Mouse (Mus musculus): ENCODE data around the gene Sfxn2. TPM values are rescaled to one million over a fixed set of nuclear protein-coding genes. Genes with fewer than 3 reads are reported as not detected.

Sfxn2 gene
- total RNA-seq, 2 experiments from 2014 or later: 8.5 to 9.9 TPM

DNA sequence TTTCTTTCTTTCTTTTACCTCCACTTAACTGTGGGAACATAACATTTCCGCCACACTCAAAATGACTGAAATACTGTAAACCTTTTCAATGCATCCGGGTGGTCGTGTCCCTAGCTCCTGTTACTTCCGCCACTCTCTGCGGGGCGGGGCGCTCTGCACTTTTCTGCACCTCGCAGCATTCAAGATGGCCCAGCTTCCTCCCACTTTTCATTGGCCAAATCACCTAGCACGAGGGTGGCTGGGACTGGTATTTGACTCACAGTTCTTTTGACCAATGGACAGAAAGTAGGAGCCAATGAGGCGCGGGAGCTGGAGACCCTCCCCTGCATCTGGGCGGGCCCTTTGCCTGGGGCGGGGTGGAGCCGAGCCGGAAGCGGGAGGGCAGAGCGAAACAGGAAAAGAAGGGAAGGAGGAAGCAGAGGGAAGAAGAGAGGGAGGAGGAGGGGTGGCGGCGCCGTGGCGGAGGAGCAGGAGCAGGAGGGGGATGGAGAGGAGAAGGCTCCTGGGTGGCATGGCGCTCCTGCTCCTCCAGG lies 25.6 kb downstream of the Sfxn2 start, which contains the start of gene Wbp1l:
Wbp1l (plus strand) TSS at position 365 of the 533 bp plus-strand sequence.
- DNase-seq (ENCODE audit: low spot score in 2 of 2): peak; percentile 95 to 97

DNA sequence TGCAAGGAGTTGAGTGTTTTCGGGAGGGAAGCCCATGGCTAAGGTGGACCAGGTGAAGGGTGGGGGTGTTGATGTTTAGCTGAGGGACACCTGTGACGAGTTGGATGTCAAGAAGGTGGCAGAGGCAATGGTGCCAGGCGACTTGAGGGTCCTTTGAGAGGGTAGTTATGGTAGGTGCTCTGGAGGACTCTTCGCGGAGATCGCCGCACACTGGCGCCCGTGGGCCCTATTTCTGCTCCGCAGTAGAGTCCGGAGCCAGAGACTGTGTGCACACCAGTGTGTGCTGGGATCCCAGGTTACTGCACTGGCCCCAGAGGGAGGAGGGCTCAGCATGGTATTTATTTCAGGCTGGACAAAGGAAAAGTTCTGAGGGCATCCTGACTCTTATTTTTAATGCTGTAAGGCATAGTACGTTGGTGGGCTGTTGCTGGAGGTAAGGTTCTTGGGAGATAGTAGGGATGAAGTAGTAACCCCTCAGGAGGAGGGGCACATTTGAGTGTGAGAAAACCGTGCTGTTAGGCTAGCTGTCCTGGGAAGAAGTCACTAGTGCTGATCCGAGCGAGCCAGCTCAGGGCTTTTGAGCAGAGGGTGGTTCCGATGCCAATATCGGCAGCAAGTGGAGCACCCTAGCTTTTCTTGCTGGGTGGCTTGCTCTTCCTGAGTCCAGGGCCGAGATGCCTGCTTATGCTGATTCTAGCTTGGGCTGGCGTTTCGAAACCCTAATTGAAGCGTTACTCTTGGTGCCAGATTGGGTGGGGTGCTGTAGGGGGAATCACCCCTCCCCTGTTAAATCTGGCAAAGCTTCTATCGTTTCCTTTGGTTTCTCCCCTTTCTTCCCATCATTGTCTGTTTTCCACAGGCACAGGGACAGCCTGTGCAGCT lies 26.5 kb downstream of the Sfxn2 start:
- DNase-seq (ENCODE audit: low spot score in 2 of 2): peak in 1 of 2 experiments; percentile 28

DNA sequence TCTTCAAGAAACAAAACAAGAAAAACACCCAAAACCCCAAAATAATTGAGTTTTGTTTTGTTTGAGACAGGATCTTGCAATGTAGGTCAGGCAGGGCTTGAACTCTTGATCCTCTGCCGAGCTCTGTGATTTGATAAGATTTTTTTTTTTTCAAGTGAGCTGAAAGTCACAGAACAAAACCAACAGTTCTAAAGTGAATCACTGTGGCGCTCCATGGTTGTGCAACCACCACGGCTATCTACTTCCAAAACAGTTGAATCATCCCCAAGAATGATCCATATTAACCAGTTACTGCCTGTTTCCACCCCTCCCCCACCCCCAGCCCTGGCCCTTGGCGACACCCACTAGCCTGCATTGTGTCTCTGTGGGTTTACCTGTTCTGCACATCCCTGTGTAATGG lies 27.2 kb downstream of the Sfxn2 start:
- no peak for DNase-seq (ENCODE audit: low spot score in 2 of 2)

DNA sequence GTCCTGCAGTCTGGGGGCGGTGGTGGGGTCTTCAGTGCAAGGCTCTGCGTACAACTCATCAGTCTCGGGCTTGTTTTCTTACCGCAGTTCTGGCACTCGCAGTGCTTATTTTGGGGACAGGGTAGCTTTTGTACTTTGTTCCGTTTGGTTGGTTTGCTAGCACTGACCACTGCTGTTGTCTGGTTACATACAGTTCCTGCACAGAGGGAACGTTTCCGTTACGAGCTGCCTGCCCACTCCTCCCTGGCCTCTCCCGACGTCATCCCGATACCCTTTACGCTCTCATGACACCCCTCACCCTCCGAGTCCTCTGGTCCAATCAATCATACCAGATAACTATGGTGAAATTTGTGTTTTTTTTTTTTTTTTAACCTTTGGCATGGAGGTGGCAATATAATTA lies 28.3 kb downstream of the Sfxn2 start:
- DNase-seq (ENCODE audit: low spot score in 2 of 2): no peak

DNA sequence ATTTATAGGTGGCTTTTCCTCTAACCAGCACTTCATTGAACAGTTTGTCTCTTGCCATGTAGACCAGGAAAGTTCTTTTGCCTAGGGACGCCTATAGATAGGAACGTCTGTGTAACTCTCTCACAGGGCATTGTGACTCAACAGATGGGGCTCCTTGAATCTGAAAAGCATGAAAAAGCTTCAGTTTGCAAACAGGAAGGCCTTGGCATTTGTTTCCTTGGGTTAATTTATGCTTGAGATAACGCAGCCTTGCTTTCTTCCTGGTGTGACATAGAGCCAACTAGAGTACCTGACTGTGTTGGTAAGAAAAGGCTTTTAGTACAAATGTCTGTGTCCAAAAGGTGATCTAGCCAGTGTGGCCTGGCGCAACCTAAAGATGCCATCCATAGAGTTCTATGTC lies 29.2 kb downstream of the Sfxn2 start:
- no peak for DNase-seq (ENCODE audit: low spot score in 2 of 2)

DNA sequence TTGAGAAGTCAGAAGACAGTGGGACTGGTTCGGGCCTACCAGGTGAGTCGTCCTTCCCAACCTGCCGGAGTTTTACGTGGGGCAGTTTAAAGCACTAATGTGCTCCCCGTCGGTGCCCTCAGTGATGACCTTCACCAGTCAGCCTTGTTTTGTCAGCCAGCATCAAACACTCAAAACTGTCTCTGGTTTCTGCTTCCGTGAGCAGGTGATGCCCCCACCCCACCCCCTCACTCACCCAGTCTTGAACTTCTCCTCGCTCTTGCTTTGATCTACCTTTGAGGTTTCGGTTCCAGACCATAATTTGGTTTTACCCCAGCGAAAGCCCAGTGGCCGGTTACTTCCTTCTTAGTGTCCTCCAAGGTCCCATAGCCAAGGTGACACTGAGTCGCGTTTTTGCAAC lies 33.6 kb downstream of the Sfxn2 start:
- DNase-seq (ENCODE audit: low spot score in 2 of 2): no peak

DNA sequence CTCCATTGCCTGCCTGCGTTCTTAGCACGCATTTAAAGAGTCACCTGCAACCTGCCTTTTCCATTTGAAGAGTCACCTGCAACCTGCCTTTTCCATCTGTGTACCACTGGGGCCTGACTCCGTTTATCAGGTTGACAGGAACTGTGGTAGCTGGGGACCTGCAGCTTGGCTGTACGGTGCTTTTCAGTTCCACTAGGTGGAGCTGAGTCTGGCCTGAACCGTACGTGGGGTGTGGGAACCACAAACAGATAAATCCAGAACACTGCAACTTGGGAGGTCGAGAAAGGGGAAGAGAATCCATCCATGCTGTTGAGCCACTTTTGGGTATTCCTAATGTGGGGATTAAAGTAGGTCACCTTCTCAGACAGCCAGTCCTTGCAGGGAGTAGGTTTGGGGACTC lies 34.3 kb downstream of the Sfxn2 start:
- DNase-seq (ENCODE audit: low spot score in 2 of 2): peak in 1 of 2 experiments; percentile 34

DNA sequence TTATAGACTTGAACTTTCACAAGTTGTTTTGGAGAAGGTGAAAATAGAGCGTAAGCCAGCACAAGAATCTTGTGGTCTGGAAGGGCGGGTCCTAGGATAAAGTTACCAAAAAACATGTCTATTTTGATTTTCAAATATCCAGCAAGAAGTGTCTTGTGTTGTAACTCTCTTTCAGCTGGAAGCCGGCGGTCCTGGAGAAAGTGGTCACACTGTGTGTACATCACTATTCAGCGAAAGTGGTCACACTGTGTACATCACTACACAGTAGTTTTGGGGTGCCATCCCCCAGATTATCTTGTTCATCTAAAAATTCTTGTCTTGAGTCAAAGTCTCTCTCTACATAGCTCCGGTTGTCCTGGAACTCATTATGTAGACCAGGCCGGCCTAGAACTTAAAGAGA lies 35.0 kb downstream of the Sfxn2 start:
- no peak for DNase-seq (ENCODE audit: low spot score in 2 of 2)

DNA sequence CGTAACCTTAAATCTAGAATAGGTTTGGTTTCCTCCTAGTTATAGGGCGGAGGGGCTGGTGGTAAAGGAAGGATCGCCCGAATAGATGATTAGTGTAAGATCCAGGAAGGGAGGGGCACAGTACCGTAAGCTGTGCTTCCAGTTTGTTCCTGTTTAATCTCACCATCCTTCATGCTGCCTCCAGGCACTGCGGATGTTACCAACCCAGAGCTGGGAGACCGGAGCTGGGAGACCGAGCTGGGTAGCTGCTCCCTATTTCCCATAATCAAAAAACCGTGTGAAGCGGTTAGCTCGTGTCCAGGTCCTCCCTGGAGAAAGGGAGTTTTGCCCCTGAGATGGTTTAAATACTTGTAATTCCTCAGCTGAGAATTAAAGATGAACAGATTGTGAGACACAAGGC lies 43.2 kb downstream of the Sfxn2 start:
- no peak for DNase-seq (ENCODE audit: low spot score in 2 of 2)

DNA sequence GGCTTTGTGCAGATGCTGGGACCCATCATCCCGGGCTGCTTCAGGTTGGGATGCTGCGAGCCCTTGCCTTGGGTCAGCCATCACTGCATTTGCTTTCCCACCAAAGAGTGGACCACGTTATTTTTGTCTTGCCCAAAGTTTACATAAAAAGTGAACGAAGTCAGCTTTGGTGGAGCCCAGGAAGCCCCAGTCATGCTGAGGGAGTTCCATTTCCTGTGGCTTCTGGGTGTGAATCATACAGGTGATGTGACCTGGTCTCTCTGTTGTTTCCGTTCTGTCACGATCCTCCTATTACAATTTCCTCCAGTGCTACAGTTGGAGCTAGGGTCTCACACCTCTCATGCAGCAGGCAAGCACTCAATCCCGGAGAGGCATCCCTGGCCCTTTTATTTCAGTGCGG lies 44.2 kb downstream of the Sfxn2 start:
- DNase-seq (ENCODE audit: low spot score in 2 of 2): no peak

DNA sequence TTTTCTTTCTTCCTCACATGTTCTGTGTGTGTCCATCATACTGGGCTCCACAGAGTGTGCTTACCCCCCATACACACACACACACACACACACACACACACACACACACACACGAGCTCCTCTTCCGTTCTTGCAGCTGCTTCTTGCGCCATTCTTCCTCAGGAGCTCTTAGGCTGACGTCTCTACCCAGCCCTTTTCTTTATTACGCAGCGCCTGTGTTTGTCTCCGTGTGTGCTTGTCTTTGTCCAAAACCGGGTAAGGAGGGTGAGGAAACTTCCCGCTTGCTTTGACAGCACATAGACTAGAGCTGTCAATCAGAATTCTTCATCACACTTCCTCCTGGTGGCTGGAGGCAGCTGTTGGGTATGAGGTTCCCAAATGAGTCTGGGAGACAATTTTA lies 45.2 kb downstream of the Sfxn2 start:
- DNase-seq (ENCODE audit: low spot score in 2 of 2): no peak

DNA sequence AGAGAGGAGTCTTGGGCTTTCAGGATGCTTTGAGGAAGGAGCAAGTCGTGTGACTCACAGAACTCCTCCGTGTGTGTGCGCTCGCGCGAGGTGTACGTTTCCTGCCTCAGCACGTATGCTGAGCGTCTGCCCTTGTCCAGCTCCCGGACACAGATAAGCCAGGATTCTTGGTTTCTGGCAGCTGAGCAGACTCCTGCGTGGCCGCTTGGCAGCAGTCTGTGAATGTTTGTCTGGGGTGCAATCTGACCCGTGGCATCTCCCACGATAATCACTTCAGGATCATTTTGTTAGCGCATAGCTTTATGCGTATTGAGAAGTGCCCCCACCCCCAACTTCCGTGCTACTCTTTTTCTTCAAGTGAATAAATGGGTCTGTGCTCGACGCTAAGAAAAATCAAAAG lies 45.8 kb downstream of the Sfxn2 start:
- no peak for DNase-seq (ENCODE audit: low spot score in 2 of 2)

DNA sequence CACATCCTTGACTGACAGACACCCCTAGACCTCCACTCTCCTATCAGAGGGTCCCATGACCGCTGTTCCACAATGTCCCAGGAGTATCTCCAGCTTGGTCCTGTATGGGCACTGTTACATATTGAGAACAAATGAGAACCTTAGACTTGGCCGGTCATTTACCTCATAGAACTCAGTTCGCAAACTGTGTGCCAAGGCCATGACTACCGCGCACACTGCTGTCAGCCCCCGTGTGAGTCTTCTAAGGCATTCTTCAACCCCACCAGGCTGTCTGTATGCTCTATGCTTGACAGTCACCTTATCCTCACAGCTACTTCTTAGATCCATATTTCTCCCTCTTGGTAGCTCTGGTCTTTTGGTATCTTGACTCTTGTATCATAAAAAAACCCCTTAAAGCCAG lies 46.4 kb downstream of the Sfxn2 start:
- no peak for DNase-seq (ENCODE audit: low spot score in 2 of 2)

DNA sequence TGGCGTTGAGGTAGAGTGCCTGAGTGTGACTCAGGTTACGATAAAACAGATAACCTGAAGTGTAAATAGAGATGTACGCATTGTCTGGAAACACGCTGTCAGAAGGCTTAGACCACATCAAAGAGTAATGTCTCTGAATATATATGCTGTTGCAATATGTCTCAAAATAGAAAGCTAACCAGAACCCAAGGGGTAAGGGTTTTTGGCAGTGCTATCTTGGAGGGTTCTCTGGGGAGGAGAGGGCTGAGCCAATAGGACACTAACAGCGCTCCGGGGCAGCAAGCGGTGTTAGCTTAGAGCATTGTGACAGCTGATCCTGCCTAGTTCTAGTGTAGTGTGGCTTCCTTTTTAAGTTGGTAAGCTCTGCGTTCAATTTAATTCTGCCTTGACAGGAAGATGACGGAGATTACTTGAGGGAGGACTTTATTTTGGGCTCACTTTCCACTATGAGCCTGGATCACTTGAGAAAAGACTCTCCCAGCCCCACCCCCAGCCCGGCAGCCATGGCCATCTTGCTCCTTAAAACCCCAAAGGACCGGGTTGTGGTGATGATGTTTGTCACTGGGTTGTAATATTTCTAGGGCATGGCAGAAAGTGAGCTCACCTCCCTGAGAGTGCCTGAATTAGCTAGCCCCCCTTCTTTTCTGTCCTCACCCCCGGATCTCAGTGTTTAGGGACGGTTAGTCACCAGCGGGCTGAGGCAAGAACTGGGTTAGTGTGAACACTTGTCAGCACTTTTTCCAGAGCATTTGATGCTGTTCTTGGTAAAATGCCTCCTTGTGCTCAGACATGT lies 47.0 kb downstream of the Sfxn2 start:
- DNase-seq (ENCODE audit: low spot score in 2 of 2): no peak

DNA sequence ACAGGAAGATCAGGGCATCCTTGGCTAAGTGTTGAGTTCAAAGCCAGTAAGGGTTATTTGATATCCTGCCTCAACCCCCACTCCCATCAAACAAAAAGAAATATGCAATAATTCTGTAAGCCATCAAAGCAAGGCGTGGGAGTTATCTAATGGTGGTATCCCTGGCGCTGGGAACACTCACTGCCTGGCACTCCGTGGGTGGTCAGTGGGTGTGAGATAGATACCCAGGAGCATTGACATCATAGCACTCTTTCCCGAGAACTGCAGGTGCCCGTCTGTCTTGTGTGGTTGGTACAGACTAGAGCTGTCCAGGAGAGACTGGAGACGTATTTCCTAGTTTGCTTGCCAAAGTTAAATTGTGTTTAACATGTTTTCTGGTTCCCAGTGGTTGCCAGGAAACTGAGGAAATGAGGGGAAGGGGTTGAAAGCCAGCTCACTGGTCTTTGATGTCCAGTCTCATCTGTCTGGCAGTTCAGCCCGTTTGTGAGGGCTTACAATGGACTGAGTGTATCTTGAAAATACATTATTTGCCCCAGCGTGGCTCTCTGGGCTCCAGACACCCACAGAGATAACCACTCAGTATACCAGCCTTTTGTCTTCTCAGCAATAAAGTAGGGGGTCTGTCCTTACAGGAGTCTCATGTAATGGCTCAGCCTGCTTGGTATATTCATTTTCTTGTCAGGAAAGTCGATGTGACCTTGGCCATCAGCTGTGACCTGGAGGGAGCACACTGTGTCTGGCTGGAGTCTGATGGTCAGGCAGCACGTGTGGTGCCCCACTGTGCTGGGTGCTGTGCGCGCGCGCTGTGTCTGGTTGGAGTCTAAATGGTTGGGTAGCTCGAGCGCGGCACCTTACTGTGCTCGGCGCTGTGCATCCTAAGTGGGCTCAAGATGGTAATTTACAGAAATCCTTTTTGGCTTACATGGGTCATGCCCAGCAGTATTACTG lies 48.3 kb downstream of the Sfxn2 start:
- DNase-seq (ENCODE audit: low spot score in 2 of 2): no peak

DNA sequence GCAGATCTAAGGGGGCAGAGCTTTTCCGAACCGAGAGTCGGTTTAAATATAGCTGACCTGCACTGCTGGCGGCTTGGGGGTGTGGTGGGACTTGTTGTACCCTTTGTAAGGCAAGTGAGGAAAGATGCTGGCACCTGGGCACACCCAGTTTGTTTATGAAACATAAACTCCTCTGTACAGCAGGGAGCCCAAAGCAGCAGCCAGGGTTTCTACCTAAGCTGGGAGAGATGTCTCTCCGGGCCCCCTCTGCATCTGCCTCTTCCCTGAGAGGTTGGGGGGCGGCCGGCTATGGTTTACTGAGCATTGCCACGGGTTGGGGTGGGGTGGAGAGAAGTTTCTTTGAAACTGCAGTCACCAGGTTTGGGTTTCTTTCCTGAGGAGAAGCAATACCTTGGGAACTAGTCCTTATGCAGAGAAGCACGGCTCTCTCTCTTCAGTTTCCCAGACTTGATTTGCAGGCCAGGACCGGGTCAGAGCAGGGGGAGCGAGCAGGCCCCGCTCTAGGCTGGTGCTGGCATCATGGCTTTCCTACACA lies 49.6 kb downstream of the Sfxn2 start:
- no peak for DNase-seq (ENCODE audit: low spot score in 2 of 2)

DNA sequence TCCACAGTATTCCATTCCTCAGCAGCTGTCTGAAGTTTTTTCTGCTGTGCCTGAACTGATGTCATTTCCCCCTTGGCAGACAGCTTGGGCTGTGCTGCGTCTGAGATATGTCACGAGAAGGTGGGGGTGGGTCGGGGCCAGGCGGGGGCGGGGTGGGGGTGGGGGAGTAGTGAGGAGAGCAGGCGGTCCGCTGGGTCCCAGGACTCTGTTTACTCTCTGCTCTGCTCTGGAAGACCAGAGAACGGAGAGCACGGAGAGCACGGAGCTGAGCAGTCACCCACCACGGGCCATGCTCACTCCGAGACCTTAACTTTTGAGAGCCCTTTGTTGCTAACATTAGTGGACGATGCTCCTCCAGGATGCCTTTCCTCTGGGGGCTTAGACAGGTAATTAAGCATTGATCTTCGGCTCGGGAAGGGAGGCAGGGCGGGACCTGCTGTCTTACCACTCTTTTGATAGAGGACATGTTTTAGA lies 50.1 kb downstream of the Sfxn2 start:
- DNase-seq (ENCODE audit: low spot score in 2 of 2): no peak

DNA sequence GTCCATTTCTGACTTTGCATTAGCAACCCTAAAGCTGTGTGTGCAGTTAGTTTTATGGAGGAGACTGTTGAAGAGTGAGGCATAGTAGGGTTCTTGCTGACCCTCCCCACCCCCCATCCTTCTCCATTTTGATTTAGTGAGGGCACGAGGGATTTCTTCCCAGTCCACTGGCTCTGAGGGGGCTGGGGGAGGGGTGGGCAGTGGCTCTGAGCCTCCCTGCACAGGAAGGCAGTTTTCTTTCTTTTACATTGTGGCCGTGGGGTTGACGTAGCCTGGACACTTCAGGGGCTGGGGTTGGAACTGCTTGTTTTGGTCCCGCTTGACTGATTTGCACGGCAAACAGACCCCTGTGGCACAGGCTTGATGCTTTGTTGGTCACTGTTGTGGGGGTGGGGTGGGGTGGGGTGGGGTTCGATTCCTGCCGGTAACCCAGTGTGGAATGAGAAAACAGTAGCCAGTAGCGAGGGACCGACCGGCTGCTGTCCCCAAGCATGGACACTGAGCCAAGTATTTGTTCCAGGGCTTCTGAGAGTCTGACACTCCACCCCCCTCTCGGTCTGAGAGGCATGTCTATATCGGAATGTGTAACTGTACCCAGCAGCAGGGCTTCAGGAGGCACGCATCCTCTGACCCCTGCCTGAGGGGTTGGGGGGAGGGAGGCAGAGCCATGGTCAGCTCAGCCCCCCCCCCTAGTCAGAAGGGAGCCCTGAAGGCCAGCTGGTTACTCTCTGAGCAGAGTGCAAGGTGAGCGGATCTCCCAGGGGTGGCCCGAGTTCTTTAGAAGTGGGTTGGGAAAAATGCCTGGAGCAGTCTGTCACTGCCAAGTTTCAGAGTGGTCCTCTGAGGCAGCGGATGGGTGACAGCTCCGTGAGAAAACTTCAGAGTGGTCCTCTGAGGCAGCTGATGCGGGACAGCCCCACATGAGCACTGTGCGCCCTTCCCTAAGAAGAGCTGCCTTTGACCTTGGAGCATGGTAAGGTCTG lies 50.9 kb downstream of the Sfxn2 start:
- no peak for DNase-seq (ENCODE audit: low spot score in 2 of 2)

DNA sequence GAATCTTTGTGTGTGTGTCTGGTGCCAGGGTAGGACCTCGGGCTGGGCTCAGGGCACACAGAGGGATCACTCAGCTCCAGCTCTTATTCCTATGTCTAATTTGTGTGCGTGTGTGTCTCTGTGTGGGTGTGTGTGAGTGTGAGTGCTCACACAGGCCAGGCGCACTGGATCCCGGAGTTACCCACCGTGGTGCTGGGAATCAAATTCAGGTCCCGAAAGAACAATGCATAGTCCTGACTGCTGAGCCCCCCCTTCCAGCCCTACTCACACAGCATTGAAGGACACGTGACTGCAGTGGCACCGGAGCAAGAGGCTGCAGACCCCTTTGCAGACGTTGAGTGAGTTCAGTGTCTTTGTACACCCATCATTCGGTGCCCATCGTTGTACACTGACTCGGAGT lies 51.9 kb downstream of the Sfxn2 start:
- DNase-seq (ENCODE audit: low spot score in 2 of 2): no peak

All from layer of hippocampus, postnatal 10 days (tissue).